Comparison of ENCODE assay signal across 8 mouse cellular contexts in the genomic region with DNA sequence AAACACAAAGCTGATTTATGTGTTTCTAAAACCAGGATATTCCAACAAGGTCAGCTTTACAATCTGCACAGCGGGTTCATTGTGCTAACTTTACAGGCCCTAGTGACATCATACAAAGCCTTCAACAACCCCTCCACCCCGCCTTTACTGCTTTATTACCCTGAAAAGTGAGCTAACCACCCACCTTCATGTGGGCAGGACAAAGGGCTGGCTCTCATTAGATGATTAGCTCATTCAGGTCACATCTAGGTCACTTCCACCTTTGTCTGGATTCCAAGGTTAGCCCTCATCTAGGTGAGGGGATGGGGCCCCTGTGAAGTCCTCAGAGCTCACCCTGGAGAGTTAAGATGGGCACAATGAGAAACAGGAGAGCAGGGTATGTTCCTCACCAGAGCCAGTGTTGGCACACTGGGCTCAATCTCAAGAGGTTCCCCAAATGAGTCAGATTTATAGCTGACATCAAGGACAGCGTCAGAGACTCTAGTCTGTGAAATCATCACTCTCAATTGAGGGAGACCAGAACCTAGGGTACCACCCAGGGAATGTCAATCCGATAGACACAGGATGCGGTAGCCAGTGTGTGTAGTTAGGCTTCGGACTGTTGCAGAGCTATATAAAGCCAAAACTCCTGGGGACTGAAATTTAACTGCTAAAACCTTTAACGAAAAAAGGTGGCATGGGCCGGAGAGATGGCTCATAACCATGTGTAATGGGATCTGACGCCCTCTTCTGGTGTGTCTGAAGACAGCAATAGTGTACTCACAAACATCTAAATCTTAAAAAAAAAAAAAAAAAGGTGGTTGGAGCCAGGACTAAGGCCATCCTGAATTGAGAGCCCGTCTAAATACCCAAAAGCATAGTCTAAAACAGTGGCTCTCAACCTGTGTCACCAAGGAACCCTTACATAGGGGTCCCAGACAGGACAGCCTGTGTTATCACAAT. TPM values are rescaled to one million over a fixed set of nuclear protein-coding genes. Genes with fewer than 3 reads are reported as not detected.
DNase-seq lines count a peak whose midpoint lies in the region; ATAC-seq and TF ChIP-seq lines count a peak whose summit lies in the region.

No protein-coding gene starts in this region.

- peaks cover 17% of the 10 kb centered on the region for H3K4me1 ChIP-seq in kidney, adult 2 months (ENCODE audit: control insufficient read depth, insufficient read depth, low read length)
- no peaks in the 10 kb centered on the region for H3K4me1 ChIP-seq in brown adipose tissue, adult 24 weeks (ENCODE audit: control insufficient read depth, insufficient read depth, insufficient read length, low read length)
- H3K4me1 ChIP-seq in hindbrain, postnatal 0 days (ENCODE audit: insufficient read depth, low read length) = no peaks in the 10 kb centered on the region

- peak overlapping the region; percentile 93 for H3K9ac ChIP-seq in hindbrain, postnatal 0 days (replicated peaks; ENCODE audit: low read length)

- ATAC-seq in hindbrain, postnatal 0 days = no peak

- peak overlapping the region; percentile 99 for H3K4me3 ChIP-seq in kidney, adult 2 months (ENCODE audit: insufficient read depth, low read depth, low read length)
- H3K4me3 ChIP-seq in brown adipose tissue, adult 24 weeks (ENCODE audit: insufficient read depth, low read depth, low read length) = peak overlapping the region; percentile 98
- peak overlapping the region; percentile 83 for H3K4me3 ChIP-seq in hindbrain, postnatal 0 days (ENCODE audit: low read length)

- H3K9me3 ChIP-seq in hindbrain, postnatal 0 days (ENCODE audit: low read length) = no peaks in the 10 kb centered on the region

- no peak for TF ChIP-seq CTCF in kidney, adult 2 months (conservative IDR thresholded peaks at IDR 0.05; ENCODE audit: insufficient read depth, insufficient read length, low read depth, low read length)
- TF ChIP-seq CTCF in hindbrain, postnatal 0 days (IDR thresholded peaks at IDR 0.05; ENCODE audit: low read depth) = peak; percentile 23

- DNase-seq in kidney, adult 2 months = no peak
- DNase-seq in kidney, adult 18-20 months = no peak
- no peak for DNase-seq in hindbrain, postnatal 0 days (ENCODE audit: low spot score)
- peak; percentile 17 for DNase-seq in neural tube, embryonic 10.5 days (ENCODE audit: extremely low spot score, low spot score)
- DNase-seq in right cerebral cortex, postnatal 36 days (ENCODE audit: low spot score in 2 of 2) = no peak
- no peak for DNase-seq in thymus, postnatal 10 days (ENCODE audit: low spot score in 2 of 2)
- no peak for DNase-seq in gastrocnemius, adult 8-10 months (ENCODE audit: low spot score in 2 of 2)

- H3K27ac ChIP-seq in kidney, adult 2 months (ENCODE audit: insufficient read depth, low read depth, low read length) = no peak overlapping the region
- H3K27ac ChIP-seq in brown adipose tissue, adult 24 weeks (replicated peaks; ENCODE audit: low read depth, low read length) = no peak overlapping the region
- peak overlapping the region; percentile 85 for H3K27ac ChIP-seq in hindbrain, postnatal 0 days

- WGBS in kidney, adult 2 months = 26% methylated on average over 10 of the region's 10 CpGs
- 29% methylated on average over 10 of the region's 10 CpGs for WGBS in hindbrain, postnatal 0 days

- H3K27me3 ChIP-seq in kidney, adult 2 months (replicated peaks; ENCODE audit: control insufficient read depth, insufficient read depth, low read length) = no peaks in the 10 kb centered on the region
- no peaks in the 10 kb centered on the region for H3K27me3 ChIP-seq in hindbrain, postnatal 0 days (ENCODE audit: insufficient read depth, low read length)

- no peaks in the 10 kb centered on the region for H3K36me3 ChIP-seq in kidney, adult 2 months (ENCODE audit: control insufficient read depth, insufficient read depth, low read length)
- 0 out of 2 replicates have a peak, but pooled peaks cover 7% of the 10 kb centered on the region for H3K36me3 ChIP-seq in hindbrain, postnatal 0 days (ENCODE audit: insufficient read depth, low read length)

- peak overlapping the region; percentile 89 for H3K4me2 ChIP-seq in hindbrain, postnatal 0 days (ENCODE audit: low read depth, low read length)

- no peak for TF ChIP-seq POLR2A in kidney, adult 2 months (IDR thresholded peaks at IDR 0.05; ENCODE audit: low read depth, low read length)

RNA-seq across cellular contexts. Expression of gene Hspa1b, which starts 8.3 kb away (rescaled TPM):
- polyA plus RNA-seq in kidney, adult 2 months (2012; rRNA removed) = 38.8 and 56.5 TPM in 2 replicates
- 5.2 and 26.8 TPM in 2 replicates for polyA plus RNA-seq in brown adipose tissue, adult 24 weeks (2012; ENCODE audit: insufficient read depth, insufficient read length, missing spikeins)
- total RNA-seq in hindbrain, postnatal 0 days (2014; rRNA removed) = 15.2 and 20.4 TPM in 2 replicates
- 0.51 and 0.55 TPM in 2 replicates for polyA plus RNA-seq in hindbrain, postnatal 0 days (2015; fragmentation: Nextera tagmentation; extraction: Ambion mirVana)
- total RNA-seq in gastrocnemius, adult 8-10 months (2022) = 10 to 100 TPM in 1 of 4 experiments, 1 to 10 TPM in 3; 2.4 to 13.6 (median 3.7) TPM

RNA-seq across cellular contexts. Expression of gene Gm20481, which starts 18.9 kb away (rescaled TPM):
- polyA plus RNA-seq in kidney, adult 2 months (2012; rRNA removed) = not detected in 2 replicates
- polyA plus RNA-seq in brown adipose tissue, adult 24 weeks (2012; ENCODE audit: insufficient read depth, insufficient read length, missing spikeins) = not detected in 2 replicates
- not detected in 2 replicates for total RNA-seq in hindbrain, postnatal 0 days (2014; rRNA removed)
- polyA plus RNA-seq in hindbrain, postnatal 0 days (2015; fragmentation: Nextera tagmentation; extraction: Ambion mirVana) = not detected in 2 replicates
- not detected for total RNA-seq in gastrocnemius, adult 8-10 months (2022)

RNA-seq across cellular contexts. Expression of gene Neu1, which starts 19.7 kb away (rescaled TPM):
- polyA plus RNA-seq in kidney, adult 2 months (2012; rRNA removed) = 448 and 498 TPM in 2 replicates
- polyA plus RNA-seq in brown adipose tissue, adult 24 weeks (2012; ENCODE audit: insufficient read depth, insufficient read length, missing spikeins) = 9.1 and 10.2 TPM in 2 replicates
- total RNA-seq in hindbrain, postnatal 0 days (2014; rRNA removed) = 50.9 and 93.9 TPM in 2 replicates
- 42.9 and 43.1 TPM in 2 replicates for polyA plus RNA-seq in hindbrain, postnatal 0 days (2015; fragmentation: Nextera tagmentation; extraction: Ambion mirVana)
- 10 to 100 TPM in 2 of 4 experiments, 1 to 10 TPM in 2; 8.8 to 11.6 (median 10.5) TPM for total RNA-seq in gastrocnemius, adult 8-10 months (2022)

RNA-seq across cellular contexts. Expression of gene Hspa1a, which starts 21.2 kb away (rescaled TPM):
- polyA plus RNA-seq in kidney, adult 2 months (2012; rRNA removed) = 23.4 and 31.5 TPM in 2 replicates
- polyA plus RNA-seq in brown adipose tissue, adult 24 weeks (2012; ENCODE audit: insufficient read depth, insufficient read length, missing spikeins) = 6.3 and 18.9 TPM in 2 replicates
- total RNA-seq in hindbrain, postnatal 0 days (2014; rRNA removed) = 25.0 and 29.0 TPM in 2 replicates
- polyA plus RNA-seq in hindbrain, postnatal 0 days (2015; fragmentation: Nextera tagmentation; extraction: Ambion mirVana) = 13.6 and 14.7 TPM in 2 replicates
- 10 to 100 TPM in 1 of 4 experiments, 1 to 10 TPM in 3; 4.2 to 17.8 (median 5.3) TPM for total RNA-seq in gastrocnemius, adult 8-10 months (2022)

RNA-seq across cellular contexts. Expression of gene Hspa1l, which starts 21.7 kb away (rescaled TPM):
- polyA plus RNA-seq in kidney, adult 2 months (2012; rRNA removed) = 0.33 and 0.58 TPM in 2 replicates
- 0.48 and 0.71 TPM in 2 replicates for polyA plus RNA-seq in brown adipose tissue, adult 24 weeks (2012; ENCODE audit: insufficient read depth, insufficient read length, missing spikeins)
- total RNA-seq in hindbrain, postnatal 0 days (2014; rRNA removed) = 0.99 and 1.4 TPM in 2 replicates
- polyA plus RNA-seq in hindbrain, postnatal 0 days (2015; fragmentation: Nextera tagmentation; extraction: Ambion mirVana) = 0.76 TPM in 2 replicates
- total RNA-seq in gastrocnemius, adult 8-10 months (2022) = 10 to 100 TPM; 19.4 to 26.1 (median 20.2) TPM

Comparison
In these comparisons a context has a peak if more than half of its experiments do, and no peak if none do; other contexts are left out.
1. RNA of gene Neu1, which starts 19.7 kb away (polyA plus RNA-seq): 448 to 498 TPM in kidney, adult 2 months; 42.9 to 43.1 TPM in hindbrain, postnatal 0 days and 9.1 to 10.2 TPM in brown adipose tissue, adult 24 weeks; every median in the first group is over 10 times any median in the second.
2. Peak in every context shown above with its lines, with median percentiles within 50 percentile points of each other: H3K4me3 ChIP-seq.